Mouse (Mus musculus): ENCODE results near the gene Tpm1. TPM values are rescaled to one million over a fixed set of nuclear protein-coding genes. Genes with fewer than 3 reads are reported as not detected.

The Tpm1 gene
- polyA plus RNA-seq, 1 experiment from 2014 or later = 368 TPM

DNA sequence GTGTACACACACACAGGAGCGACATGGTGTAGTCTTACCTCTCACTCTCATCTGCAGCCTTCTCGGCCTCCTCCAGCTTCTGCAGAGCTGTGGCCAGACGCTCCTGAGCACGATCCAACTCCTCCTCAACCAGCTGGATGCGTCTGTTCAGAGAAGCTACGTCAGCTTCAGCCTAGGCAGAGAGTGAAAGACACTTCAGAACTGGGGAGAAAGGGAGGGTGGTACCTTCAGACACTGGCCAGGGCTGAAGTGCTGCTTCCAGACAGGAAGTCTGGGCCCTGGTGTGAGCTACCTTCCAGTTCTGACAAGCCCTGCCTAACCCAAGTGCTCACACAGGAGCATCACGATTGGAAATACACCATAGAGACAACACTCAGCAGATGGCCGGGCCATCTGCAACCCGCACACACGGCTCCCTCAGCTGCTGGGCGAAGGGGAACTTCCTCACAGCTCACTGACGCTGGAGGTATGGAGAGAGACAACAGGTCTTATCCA lies 13.2 kb downstream of the Tpm1 start:
- Histone ChIP-seq H3K4me3 (no peak overlapping the region), H3K9ac (replicated peaks) (no peak overlapping the region), H3K36me3 (peaks cover 52% of the 10 kb centered on the region), H3K27me3 (no peaks in the 10 kb centered on the region), H3K9me3 (peaks cover 7% of the 10 kb centered on the region), H3K4me1 (peaks cover 17% of the 10 kb centered on the region), H3K27ac (replicated peaks) (no peak overlapping the region), H3K4me2 (replicated peaks) (no peak overlapping the region)
- WGBS = 94% methylated on average over 12 of the region's 12 CpGs
- no peak for ATAC-seq (ENCODE audit: low FRiP score, low read depth)

GRCm38 (mm10) chr9:67034677-67035076 lies 14.5 kb downstream of the Tpm1 start:
- H3K36me3 ChIP-seq = peaks cover 65% of the 10 kb centered on the region
- WGBS = 91% methylated on average over 4 of the region's 4 CpGs
- H3K9me3 ChIP-seq = peaks cover 7% of the 10 kb centered on the region
- no peak overlapping the region for H3K27ac ChIP-seq (replicated peaks)
- H3K27me3 ChIP-seq = no peaks in the 10 kb centered on the region
- H3K4me2 ChIP-seq (replicated peaks) = no peak overlapping the region
- peaks cover 4% of the 10 kb centered on the region for H3K4me1 ChIP-seq
- H3K9ac ChIP-seq (replicated peaks) = no peak overlapping the region
- no peak overlapping the region for H3K4me3 ChIP-seq
- ATAC-seq (ENCODE audit: low FRiP score, low read depth) = no peak

- Histone ChIP-seq H3K4me3 (no peak overlapping the region), H3K27me3 (no peaks in the 10 kb centered on the region), H3K9me3 (peaks cover 7% of the 10 kb centered on the region), H3K9ac (replicated peaks) (no peak overlapping the region), H3K27ac (replicated peaks) (no peak overlapping the region), H3K4me2 (replicated peaks) (no peak overlapping the region), H3K4me1 (no peaks in the 10 kb centered on the region), H3K36me3 (peaks cover 76% of the 10 kb centered on the region)
- no peak for ATAC-seq (ENCODE audit: low FRiP score, low read depth)
- WGBS = 93% methylated on average over 10 of the region's 10 CpGs
These were observed 16.2 kb downstream of the Tpm1 start for GRCm38 (mm10) chr9:67033016-67033415.

DNA sequence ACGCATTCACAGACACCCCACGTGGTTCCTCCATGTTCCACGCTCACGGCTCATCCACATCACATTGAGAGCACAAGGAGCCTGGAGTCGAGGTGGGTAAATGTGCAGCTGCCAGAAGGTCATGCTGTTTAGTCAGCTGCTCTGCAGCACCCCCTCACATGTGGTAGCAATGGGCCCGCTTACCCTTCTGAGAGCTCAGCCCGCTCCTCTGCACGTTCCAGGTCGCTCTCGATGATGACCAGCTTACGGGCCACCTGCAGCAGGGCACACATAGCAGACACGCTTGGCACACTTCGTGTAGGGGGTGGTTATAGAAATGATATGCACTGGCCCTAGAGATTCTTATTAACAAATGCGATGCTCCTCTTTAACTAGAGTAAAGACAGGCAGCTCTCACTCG lies 16.6 kb downstream of the Tpm1 start:
- ATAC-seq (ENCODE audit: low FRiP score, low read depth) = no peak
- no peaks in the 10 kb centered on the region for H3K27me3 ChIP-seq
- H3K27ac ChIP-seq (replicated peaks) = no peak overlapping the region
- H3K4me1 ChIP-seq = no peaks in the 10 kb centered on the region
- no peak overlapping the region for H3K4me3 ChIP-seq
- 94% methylated on average over 15 of the region's 15 CpGs for WGBS
- H3K36me3 ChIP-seq = peaks cover 80% of the 10 kb centered on the region
- H3K9ac ChIP-seq (replicated peaks) = no peak overlapping the region
- peaks cover 7% of the 10 kb centered on the region for H3K9me3 ChIP-seq
- no peak overlapping the region for H3K4me2 ChIP-seq (replicated peaks)

DNA sequence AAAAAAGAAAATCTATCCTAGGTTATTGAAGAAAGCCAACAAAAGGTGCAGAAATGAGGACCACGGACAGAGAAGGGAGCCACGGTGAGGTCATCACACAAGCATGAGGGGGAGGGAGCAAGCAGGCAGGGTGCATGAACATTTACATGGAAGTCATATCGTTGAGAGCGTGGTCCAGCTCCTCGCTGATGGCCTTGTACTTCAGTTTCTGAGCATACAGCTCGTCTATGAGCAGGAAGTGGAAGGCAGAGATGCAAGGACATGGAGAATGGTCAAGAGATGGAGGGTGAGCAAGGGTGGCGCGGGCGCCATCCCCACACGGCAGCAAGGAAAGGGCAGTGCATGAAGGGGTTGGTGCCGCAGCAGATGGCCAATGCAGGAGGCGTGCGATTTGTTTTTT lies 19.7 kb downstream of the Tpm1 start:
- no peak for ATAC-seq (ENCODE audit: low FRiP score, low read depth)
- no peak overlapping the region for H3K4me3 ChIP-seq
- peaks cover 82% of the 10 kb centered on the region for H3K36me3 ChIP-seq
- H3K4me2 ChIP-seq (replicated peaks) = no peak overlapping the region
- no peaks in the 10 kb centered on the region for H3K9me3 ChIP-seq
- WGBS = 92% methylated on average over 13 of the region's 13 CpGs
- H3K4me1 ChIP-seq = no peaks in the 10 kb centered on the region
- no peak overlapping the region for H3K9ac ChIP-seq (replicated peaks)
- H3K27ac ChIP-seq (replicated peaks) = no peak overlapping the region
- no peaks in the 10 kb centered on the region for H3K27me3 ChIP-seq

- no peak overlapping the region for H3K27ac ChIP-seq (replicated peaks)
- H3K9me3 ChIP-seq = no peaks in the 10 kb centered on the region
- ATAC-seq (ENCODE audit: low FRiP score, low read depth) = no peak
- WGBS = 87% methylated on average over 4 of the region's 4 CpGs
- no peaks in the 10 kb centered on the region for H3K27me3 ChIP-seq
- H3K4me2 ChIP-seq (replicated peaks) = no peak overlapping the region
- H3K4me1 ChIP-seq = no peaks in the 10 kb centered on the region
- peaks cover 80% of the 10 kb centered on the region for H3K36me3 ChIP-seq
- no peak overlapping the region for H3K4me3 ChIP-seq
- H3K9ac ChIP-seq (replicated peaks) = no peak overlapping the region
These were observed 20.3 kb downstream of the Tpm1 start for GRCm38 (mm10) chr9:67028929-67029328.

GRCm38 (mm10) chr9:67028133-67028724 lies 21.0 kb downstream of the Tpm1 start:
- Histone ChIP-seq H3K4me2 (replicated peaks) (no peak overlapping the region), H3K9ac (replicated peaks) (no peak overlapping the region), H3K27me3 (no peaks in the 10 kb centered on the region), H3K36me3 (peaks cover 73% of the 10 kb centered on the region), H3K9me3 (no peaks in the 10 kb centered on the region), H3K27ac (replicated peaks) (no peak overlapping the region), H3K4me1 (no peaks in the 10 kb centered on the region), H3K4me3 (no peak overlapping the region)
- ATAC-seq (ENCODE audit: low FRiP score, low read depth) = no peak
- WGBS = 90% methylated on average over 12 of the region's 12 CpGs

GRCm38 (mm10) chr9:67026890-67027289 lies 22.3 kb downstream of the Tpm1 start:
- no peak for ATAC-seq (ENCODE audit: low FRiP score, low read depth)
- H3K27ac ChIP-seq (replicated peaks) = no peak overlapping the region
- no peak overlapping the region for H3K4me3 ChIP-seq
- H3K9me3 ChIP-seq = no peaks in the 10 kb centered on the region
- no peak overlapping the region for H3K9ac ChIP-seq (replicated peaks)
- peaks cover 67% of the 10 kb centered on the region for H3K36me3 ChIP-seq
- H3K4me2 ChIP-seq (replicated peaks) = no peak overlapping the region
- no peaks in the 10 kb centered on the region for H3K27me3 ChIP-seq
- no peaks in the 10 kb centered on the region for H3K4me1 ChIP-seq
- 88% methylated on average over 7 of the region's 7 CpGs for WGBS

- Histone ChIP-seq H3K4me2 (replicated peaks) (no peak overlapping the region), H3K27ac (replicated peaks) (no peak overlapping the region), H3K9ac (replicated peaks) (no peak overlapping the region), H3K36me3 (peaks cover 64% of the 10 kb centered on the region), H3K4me1 (no peaks in the 10 kb centered on the region), H3K9me3 (no peaks in the 10 kb centered on the region), H3K4me3 (no peak overlapping the region), H3K27me3 (no peaks in the 10 kb centered on the region)
- WGBS = 94% methylated on average over 7 of the region's 7 CpGs
- no peak for ATAC-seq (ENCODE audit: low FRiP score, low read depth)
These were observed 23.1 kb downstream of the Tpm1 start for GRCm38 (mm10) chr9:67026061-67026460.

DNA sequence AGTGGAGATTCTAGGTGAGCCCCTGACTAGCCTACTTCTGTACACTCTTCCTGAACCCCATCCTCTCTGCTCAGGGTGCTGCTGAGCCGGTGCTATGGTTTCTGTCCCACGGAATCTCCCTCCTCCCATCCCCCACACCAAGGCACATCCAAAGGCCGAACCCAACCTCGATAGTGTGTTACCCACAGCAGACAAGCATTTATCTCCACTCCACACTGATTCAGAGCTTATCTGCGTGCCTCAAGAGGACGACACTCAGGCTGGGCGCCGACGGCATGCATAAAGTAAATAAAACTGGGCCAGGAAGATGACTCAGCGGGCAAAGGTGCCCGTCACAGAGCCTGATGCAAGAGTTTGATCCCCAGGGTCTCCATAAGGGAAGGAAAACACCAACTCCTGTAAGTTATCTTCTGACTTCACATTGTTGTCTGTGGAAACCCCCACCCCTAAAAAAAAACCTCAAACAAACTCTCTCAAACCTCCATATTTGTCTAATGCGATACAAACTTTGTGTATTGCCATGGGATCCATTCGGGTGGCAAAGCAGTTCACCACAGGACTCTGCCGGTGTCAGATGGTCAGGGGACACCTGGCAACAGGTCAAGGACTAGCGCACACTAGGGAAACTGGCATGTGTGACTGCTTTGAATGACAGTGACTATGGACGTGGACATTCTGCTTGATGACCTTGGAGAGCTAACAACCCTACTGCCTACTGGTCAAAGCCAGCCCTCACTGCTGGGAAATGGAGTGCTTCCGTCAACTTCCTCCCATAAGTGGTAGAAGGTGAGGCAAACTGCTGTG lies 24.1 kb downstream of the Tpm1 start:
- Histone ChIP-seq H3K4me2 (replicated peaks) (no peak overlapping the region), H3K9ac (replicated peaks) (no peak overlapping the region), H3K36me3 (peaks cover 54% of the 10 kb centered on the region), H3K9me3 (no peaks in the 10 kb centered on the region), H3K4me1 (no peaks in the 10 kb centered on the region), H3K4me3 (no peak overlapping the region), H3K27me3 (no peaks in the 10 kb centered on the region), H3K27ac (replicated peaks) (no peak overlapping the region)
- no peak for ATAC-seq (ENCODE audit: low FRiP score, low read depth)
- 90% methylated on average over 17 of the region's 17 CpGs for WGBS

DNA sequence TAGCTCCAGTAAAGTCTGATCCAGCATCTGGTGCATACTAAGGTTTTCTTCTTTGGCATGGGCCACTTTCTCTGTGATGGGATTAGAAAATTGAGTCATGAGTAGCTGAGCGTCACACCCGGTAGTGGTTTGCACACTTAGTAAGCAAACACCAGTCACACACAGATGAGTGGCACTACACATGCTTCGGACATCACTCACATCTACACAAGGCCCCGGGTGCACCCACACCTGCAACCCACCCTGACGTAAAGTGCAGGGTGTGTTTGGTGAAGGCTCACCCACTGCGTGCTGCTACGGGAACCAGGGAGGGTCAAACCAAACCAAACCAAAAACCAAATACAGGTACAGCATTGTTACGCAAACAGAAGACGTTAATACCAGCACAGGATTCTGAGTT lies 25.8 kb downstream of the Tpm1 start:
- Histone ChIP-seq H3K27ac (replicated peaks) (no peak overlapping the region), H3K27me3 (no peaks in the 10 kb centered on the region), H3K4me2 (replicated peaks) (no peak overlapping the region), H3K36me3 (peaks cover 42% of the 10 kb centered on the region), H3K9me3 (no peaks in the 10 kb centered on the region), H3K4me3 (no peak overlapping the region), H3K9ac (replicated peaks) (no peak overlapping the region), H3K4me1 (no peaks in the 10 kb centered on the region)
- no peak for ATAC-seq (ENCODE audit: low FRiP score, low read depth)
- WGBS = 95% methylated on average over 9 of the region's 9 CpGs

- no peak overlapping the region for H3K9ac ChIP-seq (replicated peaks)
- H3K36me3 ChIP-seq = peaks cover 18% of the 10 kb centered on the region; the same call in 1 of the 2 replicates
- no peak overlapping the region for H3K4me2 ChIP-seq (replicated peaks)
- 81% methylated on average over 2 of the region's 2 CpGs for WGBS
- H3K9me3 ChIP-seq = no peaks in the 10 kb centered on the region
- H3K4me3 ChIP-seq = no peak overlapping the region
- H3K27ac ChIP-seq (replicated peaks) = no peak overlapping the region
- H3K27me3 ChIP-seq = no peaks in the 10 kb centered on the region
- H3K4me1 ChIP-seq = no peaks in the 10 kb centered on the region
- ATAC-seq (ENCODE audit: low FRiP score, low read depth) = no peak
These were observed 29.1 kb downstream of the Tpm1 start for GRCm38 (mm10) chr9:67020063-67020462.

All from midbrain, embryonic 12.5 days (tissue).